Mouse (Mus musculus) myocyte (in vitro differentiated cells): ENCODE results near the gene Dhcr24.

Experiments
- CEBPB ChIP-seq: IDR thresholded peaks from 2 replicates; pipeline ENCODE4 v1.6.1; 2011; ENCODE audit warnings: mild to moderate bottlenecking, moderate library complexity; ENCODE audit not compliant: poor library complexity, insufficient read depth, severe bottlenecking
- E2F4 ChIP-seq: IDR thresholded peaks from one replicate; pipeline ENCODE4 v1.6.1; 2011; ENCODE audit warnings: mild to moderate bottlenecking, control low read depth, moderate library complexity; ENCODE audit not compliant: insufficient read depth
- MAX ChIP-seq: IDR thresholded peaks from one replicate; pipeline ENCODE4 v1.6.1; 2011; ENCODE audit warnings: low read depth, mild to moderate bottlenecking, control low read depth
- MYOD1 ChIP-seq, 3 experiments: IDR thresholded peaks; one replicate each; pipeline ENCODE4 v1.6.1; 2011; ENCODE audit warnings: control low read depth in 2 of 3, low read depth in 2 of 3, mild to moderate bottlenecking in 2 of 3, moderate library complexity in 1 of 3; ENCODE audit not compliant: insufficient read length in 2 of 3, control insufficient read depth in 1 of 3
- MYOG ChIP-seq, 3 experiments: IDR thresholded peaks; one replicate each; pipeline ENCODE4 v1.6.1; 2011; ENCODE audit warnings: control low read depth in 2 of 3, low read depth in 2 of 3, mild to moderate bottlenecking in 2 of 3; ENCODE audit not compliant: insufficient read length in 2 of 3, control insufficient read depth in 1 of 3, insufficient read depth in 1 of 3
- POLR2A ChIP-seq: IDR thresholded peaks from one replicate; pipeline ENCODE4 v1.6.1; 2011; ENCODE audit warnings: low read depth, mild to moderate bottlenecking, control low read depth, moderate library complexity; ENCODE audit not compliant: insufficient read length
- POLR2AphosphoS2 ChIP-seq: IDR thresholded peaks from one replicate; pipeline ENCODE4 v1.6.1; 2011; ENCODE audit warnings: low read depth, control low read depth; ENCODE audit not compliant: insufficient read length
- REST ChIP-seq: IDR thresholded peaks from one replicate; pipeline ENCODE4 v1.6.1; 2011; ENCODE audit warnings: mild to moderate bottlenecking, control low read depth, moderate library complexity; ENCODE audit not compliant: insufficient read depth, insufficient read length
- TCF12 ChIP-seq: IDR thresholded peaks from one replicate; pipeline ENCODE4 v1.6.1; 2011; ENCODE audit warnings: mild to moderate bottlenecking, control low read depth; ENCODE audit not compliant: poor library complexity, insufficient read depth, severe bottlenecking
- TCF3 ChIP-seq: IDR thresholded peaks from one replicate; pipeline ENCODE4 v1.6.1; 2011; ENCODE audit warnings: low read depth, control low read depth; ENCODE audit not compliant: insufficient read length
- USF1 ChIP-seq: IDR thresholded peaks from one replicate; pipeline ENCODE4 v1.6.1; 2011; ENCODE audit warnings: low read depth, mild to moderate bottlenecking, control low read depth, moderate library complexity

- TF ChIP-seq MYOG (IDR thresholded peaks at IDR 0.05; ENCODE audit: control insufficient read depth in 1 of 3, insufficient read depth in 1 of 3, insufficient read length in 2 of 3, low read depth in 2 of 3) (no peak), POLR2A (no peak), USF1 (no peak), TCF12 (no peak), POLR2AphosphoS2 (no peak), MYOD1 (IDR thresholded peaks at IDR 0.05; ENCODE audit: control insufficient read depth in 1 of 3, insufficient read length in 2 of 3, low read depth in 2 of 3) (no peak), CEBPB (no peak), E2F4 (no peak), REST (no peak), MAX (no peak), TCF3 (no peak)
Observed at GRCm38 (mm10) chr4:106614881-106615280, 54.0 kb downstream of the Dhcr24 start.
